Mouse (Mus musculus) cortical plate, adult 2 months (tissue): ENCODE results near the gene Ostc. TPM values are rescaled to one million over a fixed set of nuclear protein-coding genes. Genes with fewer than 3 reads are reported as not detected.

Experiments used
- H3K27ac ChIP-seq: fragments of 200-500 bp; 2 replicates; pipeline ENCODE4 v1.5.1; 2012; ENCODE audit warnings: low read length, control low read depth, inconsistent platforms; ENCODE audit not compliant: insufficient read depth
- H3K4me1 ChIP-seq: fragments of 200-500 bp; 2 replicates; pipeline ENCODE4 v1.6.1; 2011; ENCODE audit warnings: low read length; ENCODE audit not compliant: control insufficient read depth, insufficient read depth
- H3K4me3 ChIP-seq: fragments of 200-500 bp; 2 replicates; pipeline ENCODE4 v1.5.1; 2011; ENCODE audit warnings: mild to moderate bottlenecking, low read length, control low read depth; ENCODE audit not compliant: insufficient read depth
- CTCF ChIP-seq: fragments of 200-500 bp; IDR thresholded peaks from 2 replicates; pipeline ENCODE4 v1.5.1; 2011; ENCODE audit warnings: mild to moderate bottlenecking, control low read depth, low read length; ENCODE audit not compliant: insufficient read depth; ENCODE audit errors: extremely low read depth
- POLR2A ChIP-seq: fragments of 200-500 bp; IDR thresholded peaks from 2 replicates; pipeline ENCODE4 v1.6.1; 2011; ENCODE audit warnings: mild to moderate bottlenecking, low read length, control low read depth; ENCODE audit not compliant: insufficient read depth; ENCODE audit errors: extremely low read depth
- polyA plus RNA-seq: library from polyadenylated mRNA; depleted of rRNA; stranded (reverse); fragments of >200 nt; gene quantifications from 2 replicates; pipeline ENCODE4 v1.2.3, GENCODE M21; 2012

The Ostc gene
- polyA plus RNA-seq, 1 experiment = 66.3 TPM

GRCm38 (mm10) chr3:130687051-130687450 is 22.2 kb downstream of the Ostc start:
- no peak overlapping the region for H3K4me3 ChIP-seq
- no peaks in the 10 kb centered on the region for H3K4me1 ChIP-seq
- H3K27ac ChIP-seq = no peak overlapping the region
- TF ChIP-seq CTCF (no peak), POLR2A (no peak)

GRCm38 (mm10) chr3:130685014-130685366 is 24.3 kb downstream of the Ostc start:
- no peak overlapping the region for H3K27ac ChIP-seq
- TF ChIP-seq POLR2A = no peak
- TF ChIP-seq CTCF = no peak

GRCm38 (mm10) chr3:130684276-130685013 is 24.8 kb downstream of the Ostc start:
- TF ChIP-seq POLR2A (no peak), CTCF (no peak)
- no peak overlapping the region for H3K4me3 ChIP-seq
- H3K27ac ChIP-seq = no peak overlapping the region
- H3K4me1 ChIP-seq = no peaks in the 10 kb centered on the region

More at GRCm38 (mm10) chr3:130685014-130685366, 24.3 kb downstream of the Ostc start:
- Histone ChIP-seq H3K4me1 (no peaks in the 10 kb centered on the region), H3K4me3 (no peak overlapping the region)

GRCm38 (mm10) chr3:130683836-130684235 is 25.4 kb downstream of the Ostc start:
- Histone ChIP-seq H3K4me1 (no peaks in the 10 kb centered on the region), H3K4me3 (no peak overlapping the region), H3K27ac (no peak overlapping the region)
- no peak for TF ChIP-seq CTCF
- no peak for TF ChIP-seq POLR2A

- H3K4me1 ChIP-seq = no peaks in the 10 kb centered on the region
- no peak overlapping the region for H3K4me3 ChIP-seq
- H3K27ac ChIP-seq = no peak overlapping the region
- TF ChIP-seq POLR2A (no peak), CTCF (no peak)
Measured at GRCm38 (mm10) chr3:130682183-130682582, 27.1 kb downstream of the Ostc start.

GRCm38 (mm10) chr3:130681226-130681625 is 28.0 kb downstream of the Ostc start:
- H3K4me3 ChIP-seq = no peak overlapping the region

GRCm38 (mm10) chr3:130677671-130678460 is 31.4 kb downstream of the Ostc start:
- Histone ChIP-seq H3K4me1 (no peaks in the 10 kb centered on the region), H3K27ac (no peak overlapping the region), H3K4me3 (no peak overlapping the region)
- TF ChIP-seq CTCF (no peak), POLR2A (no peak)

More at GRCm38 (mm10) chr3:130681226-130681625, 28.0 kb downstream of the Ostc start:
- TF ChIP-seq CTCF (no peak), POLR2A (no peak)
- Histone ChIP-seq H3K4me1 (no peaks in the 10 kb centered on the region), H3K27ac (no peak overlapping the region)

GRCm38 (mm10) chr3:130671291-130671690 is 38.0 kb downstream of the Ostc start:
- Histone ChIP-seq H3K27ac (no peak overlapping the region), H3K4me3 (no peak overlapping the region), H3K4me1 (no peaks in the 10 kb centered on the region)
- TF ChIP-seq POLR2A (no peak), CTCF (no peak)

- Histone ChIP-seq H3K4me1 (no peaks in the 10 kb centered on the region; the same call in 1 of the 2 replicates), H3K27ac (no peak overlapping the region), H3K4me3 (no peak overlapping the region)
- no peak for TF ChIP-seq CTCF
- no peak for TF ChIP-seq POLR2A
Measured at GRCm38 (mm10) chr3:130662496-130662895, 46.7 kb downstream of the Ostc start.
